In the genomic region with DNA sequence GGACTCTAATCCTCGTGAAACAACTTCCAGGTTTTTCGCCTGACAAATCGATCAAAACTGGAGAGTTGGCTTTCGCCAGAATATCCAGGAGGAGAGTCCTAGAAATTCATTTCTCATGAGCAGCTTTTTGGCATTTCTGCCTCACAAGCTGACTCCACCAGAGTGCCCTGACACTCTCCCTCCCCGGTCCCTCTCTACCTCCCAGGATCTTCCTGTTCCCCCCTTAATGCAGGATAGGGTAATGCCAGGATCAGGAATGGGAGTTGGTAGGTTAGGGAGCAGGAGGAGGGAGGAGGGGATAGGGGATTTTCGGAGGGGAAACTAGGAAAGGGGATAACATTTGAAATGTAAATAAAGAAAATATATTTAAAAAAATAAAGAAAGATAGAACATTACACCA, we compare ENCODE assay signal across 27 mouse cellular contexts. TPM values are rescaled to one million over a fixed set of nuclear protein-coding genes. Genes with fewer than 3 reads are reported as not detected.
"Had no signal": no experiment of that assay in that cellular context is flagged by ENCODE, and none has a peak within 500 bp of the region (broad histone marks: within the 10 kb centered on the region; RNA-seq: fewer than 3 reads in every experiment).

No protein-coding gene starts in this region.

RNA-seq across cellular contexts. Expression of a gene that starts 19.6 kb away (rescaled TPM):
- polyA plus RNA-seq: heart, embryonic 10.5 days; heart, embryonic 11.5 days; heart, embryonic 12.5 days; heart, embryonic 13.5 days; heart, embryonic 14.5 days; heart, embryonic 15.5 days; heart, embryonic 16.5 days; hindbrain, embryonic 10.5 days; hindbrain, embryonic 11.5 days; hindbrain, embryonic 12.5 days; hindbrain, embryonic 13.5 days; hindbrain, embryonic 14.5 days; hindbrain, embryonic 15.5 days; hindbrain, embryonic 16.5 days; hindbrain, postnatal 0 days; inflammation-experienced regulatory T-cells, adult 6 months; intestine, embryonic 14.5 days; intestine, embryonic 15.5 days; intestine, embryonic 16.5 days; intestine, postnatal 0 days; kidney, embryonic 14.5 days; kidney, embryonic 15.5 days; kidney, embryonic 16.5 days; kidney, postnatal 0 days; large intestine, adult 2 months had no signal

RNA-seq across cellular contexts. Expression of a gene that starts 28.5 kb away (rescaled TPM):
- polyA plus RNA-seq: heart, embryonic 13.5 days; heart, embryonic 16.5 days; heart, postnatal 0 days; hindbrain, embryonic 10.5 days; hindbrain, embryonic 11.5 days; hindbrain, embryonic 12.5 days; hindbrain, embryonic 13.5 days; hindbrain, embryonic 14.5 days; hindbrain, embryonic 15.5 days; hindbrain, embryonic 16.5 days; hindbrain, postnatal 0 days; inflammation-experienced regulatory T-cells, adult 6 months; intestine, postnatal 0 days; kidney, adult 2 months; kidney, embryonic 14.5 days; kidney, embryonic 15.5 days; kidney, embryonic 16.5 days; kidney, postnatal 0 days; large intestine, adult 2 months had no signal
